12 mouse cellular contexts compared by ENCODE assay signal in the genomic region with DNA sequence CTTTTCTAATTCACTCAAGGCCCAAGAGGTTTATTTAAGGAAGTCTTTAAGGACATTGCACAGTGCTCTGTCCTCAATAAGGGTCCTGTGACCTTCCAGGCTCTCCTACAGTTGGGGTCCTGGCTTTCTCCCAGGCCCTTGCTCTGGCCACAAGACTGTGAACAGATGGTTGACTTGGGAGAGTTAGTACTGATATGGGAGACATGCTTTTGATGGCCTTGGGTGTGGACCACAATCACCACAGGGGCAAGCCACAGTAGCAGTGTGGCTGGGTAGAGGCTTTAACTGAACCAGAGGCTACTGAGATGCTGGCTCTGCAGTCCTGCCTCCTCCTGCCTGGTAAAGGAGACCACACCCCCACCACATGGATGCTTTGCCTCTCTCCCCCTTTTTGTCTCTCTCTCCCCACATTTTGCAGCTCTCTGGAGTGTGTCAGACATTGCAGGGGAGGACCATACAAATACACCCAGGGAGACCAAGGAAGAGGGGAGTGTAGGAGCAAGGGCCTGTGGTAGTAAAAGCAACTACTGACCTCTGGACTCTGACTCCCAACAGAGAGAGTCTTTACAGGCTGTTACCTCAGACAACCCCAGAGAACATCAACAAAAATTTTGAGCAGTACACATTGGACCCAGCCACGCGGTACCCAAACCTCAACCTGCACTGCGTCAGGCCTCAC.
DNase-seq lines count a peak whose midpoint lies in the region; ATAC-seq and TF ChIP-seq lines count a peak whose summit lies in the region.
"Had no signal": no experiment of that assay in that cellular context is flagged by ENCODE, and none has a peak within 500 bp of the region (broad histone marks: within the 10 kb centered on the region; RNA-seq: fewer than 3 reads in every experiment).

No protein-coding gene starts in this region.

- intact Hi-C loops in left cerebral cortex, adult 2 months (cut with DNase I) = no loop called here
- intact Hi-C loops in left cerebral cortex, postnatal 4 days (cut with DNase I) = no loop called here

- WGBS in cerebellum, adult 2 months = 95% methylated on average over 3 of the region's 3 CpGs
- WGBS in kidney, embryonic 15.5 days = 70% methylated on average over 3 of the region's 3 CpGs
- 99% methylated on average over 3 of the region's 3 CpGs for WGBS in forebrain, embryonic 16.5 days
- WGBS in liver, embryonic 12.5 days (ENCODE audit: insufficient replicate concordance) = 73% methylated on average over 3 of the region's 3 CpGs

- H3K4me3 ChIP-seq in cerebellum, adult 2 months (replicated peaks; ENCODE audit: insufficient read depth, low read depth, low read length) = no peak overlapping the region
- no peak overlapping the region for H3K4me3 ChIP-seq in left cerebral cortex, adult 2 months
- no peak overlapping the region for H3K4me3 ChIP-seq in kidney, embryonic 15.5 days (replicated peaks)
- H3K4me3 ChIP-seq in forebrain, embryonic 16.5 days (replicated peaks; ENCODE audit: low read length) = no peak overlapping the region
- no peak overlapping the region for H3K4me3 ChIP-seq in liver, embryonic 12.5 days
- H3K4me3 ChIP-seq: forebrain, embryonic 15.5 days; midbrain, embryonic 13.5 days; neural tube, embryonic 13.5 days had no signal

- no peak for TF ChIP-seq CTCF in cerebellum, adult 2 months (IDR thresholded peaks at IDR 0.05; ENCODE audit: borderline replicate concordance, insufficient read depth, low read depth, low read length)
- no peak for TF ChIP-seq CTCF in left cerebral cortex, adult 2 months (IDR thresholded peaks at IDR 0.05)

- no peak overlapping the region for H3K9ac ChIP-seq in kidney, embryonic 15.5 days
- no peak overlapping the region for H3K9ac ChIP-seq in forebrain, embryonic 16.5 days (replicated peaks; ENCODE audit: low read depth, low read length)
- H3K9ac ChIP-seq in liver, embryonic 12.5 days = no peak overlapping the region
- H3K9ac ChIP-seq: forebrain, embryonic 15.5 days; midbrain, embryonic 13.5 days; neural tube, embryonic 13.5 days had no signal

- no peak for TF ChIP-seq POLR2A in cerebellum, adult 2 months (IDR thresholded peaks at IDR 0.05; ENCODE audit: borderline replicate concordance, insufficient read depth, low read length)

- no peaks in the 10 kb centered on the region for H3K27me3 ChIP-seq in cerebellum, adult 2 months (ENCODE audit: control insufficient read depth, insufficient read depth, low read length)
- H3K27me3 ChIP-seq in kidney, embryonic 15.5 days = no peaks in the 10 kb centered on the region
- no peaks in the 10 kb centered on the region for H3K27me3 ChIP-seq in forebrain, embryonic 16.5 days (replicated peaks; ENCODE audit: control insufficient read depth, insufficient read depth, low read length)
- H3K27me3 ChIP-seq in liver, embryonic 12.5 days (replicated peaks) = no peaks in the 10 kb centered on the region
- H3K27me3 ChIP-seq: forebrain, embryonic 15.5 days; midbrain, embryonic 13.5 days; neural tube, embryonic 13.5 days had no signal

- peak; percentile 62 for ATAC-seq in kidney, embryonic 15.5 days (replicated peaks; ENCODE audit: low FRiP score)
- no peak for ATAC-seq in forebrain, embryonic 16.5 days
- no peak for ATAC-seq in liver, embryonic 12.5 days
- ATAC-seq: forebrain, embryonic 15.5 days; midbrain, embryonic 13.5 days had no signal

- H3K4me1 ChIP-seq in cerebellum, adult 2 months (ENCODE audit: control insufficient read depth, insufficient read depth, low read length) = peaks cover 33% of the 10 kb centered on the region
- H3K4me1 ChIP-seq in kidney, embryonic 15.5 days = peaks cover 8% of the 10 kb centered on the region; the same call in 1 of the 2 replicates
- H3K4me1 ChIP-seq in forebrain, embryonic 16.5 days (replicated peaks; ENCODE audit: control insufficient read depth, insufficient read depth, low read length) = no peaks in the 10 kb centered on the region
- no peaks in the 10 kb centered on the region for H3K4me1 ChIP-seq in liver, embryonic 12.5 days
- H3K4me1 ChIP-seq: forebrain, embryonic 15.5 days; midbrain, embryonic 13.5 days had no signal

- H3K36me3 ChIP-seq in kidney, embryonic 15.5 days = peaks cover 16% of the 10 kb centered on the region
- H3K36me3 ChIP-seq in forebrain, embryonic 16.5 days (ENCODE audit: control insufficient read depth, insufficient read depth) = no peaks in the 10 kb centered on the region
- peaks cover 15% of the 10 kb centered on the region for H3K36me3 ChIP-seq in liver, embryonic 12.5 days
- H3K36me3 ChIP-seq: forebrain, embryonic 15.5 days; midbrain, embryonic 13.5 days; neural tube, embryonic 13.5 days had no signal

- no peaks in the 10 kb centered on the region for H3K9me3 ChIP-seq in kidney, embryonic 15.5 days (replicated peaks)
- H3K9me3 ChIP-seq in forebrain, embryonic 16.5 days (ENCODE audit: control insufficient read depth, low read length) = no peaks in the 10 kb centered on the region
- H3K9me3 ChIP-seq in liver, embryonic 12.5 days (replicated peaks) = no peaks in the 10 kb centered on the region
- H3K9me3 ChIP-seq: forebrain, embryonic 15.5 days; midbrain, embryonic 13.5 days; neural tube, embryonic 13.5 days had no signal

- H3K4me2 ChIP-seq in kidney, embryonic 15.5 days = no peak overlapping the region
- no peak overlapping the region for H3K4me2 ChIP-seq in forebrain, embryonic 16.5 days (ENCODE audit: low read length)
- H3K4me2 ChIP-seq in liver, embryonic 12.5 days = no peak overlapping the region
- H3K4me2 ChIP-seq: forebrain, embryonic 15.5 days; midbrain, embryonic 13.5 days; neural tube, embryonic 13.5 days had no signal

- H3K27ac ChIP-seq in cerebellum, adult 2 months (ENCODE audit: insufficient read depth, low read length) = peak overlapping the region; percentile 63; the same call in 1 of the 2 replicates
- H3K27ac ChIP-seq in left cerebral cortex, adult 2 months = peak overlapping the region; percentile 44; the same call in 1 of the 2 replicates
- H3K27ac ChIP-seq in kidney, embryonic 15.5 days = no peak overlapping the region
- no peak overlapping the region for H3K27ac ChIP-seq in forebrain, embryonic 16.5 days (ENCODE audit: low read length)
- H3K27ac ChIP-seq in liver, embryonic 12.5 days = no peak overlapping the region
- H3K27ac ChIP-seq: forebrain, embryonic 15.5 days; midbrain, embryonic 13.5 days; neural tube, embryonic 13.5 days had no signal

- peak; percentile 54 to 67 for DNase-seq in cerebellum, adult 2 months
- DNase-seq in cerebellum, postnatal 4 days (ENCODE audit: low spot score in 2 of 2) = no peak
- DNase-seq in left cerebral cortex, adult 2 months (ENCODE audit: extremely low spot score in 1 of 2, low spot score in 2 of 2) = no peak
- DNase-seq in left cerebral cortex, postnatal 4 days = no peak
- no peak for DNase-seq in embryo, embryonic 10 days (ENCODE audit: low spot score)
- DNase-seq: lung, postnatal 14 days had no signal

Comparison
In these comparisons a context has a peak if more than half of its experiments do, and no peak if none do; other contexts are left out.
1. DNase-seq: peak in cerebellum, adult 2 months (2 of 2); none in cerebellum, postnatal 4 days (0 of 2), left cerebral cortex, adult 2 months (0 of 2), left cerebral cortex, postnatal 4 days (single experiment) and embryo, embryonic 10 days (single experiment).
2. H3K27ac ChIP-seq: peak in cerebellum, adult 2 months (single experiment) and left cerebral cortex, adult 2 months (single experiment); none in kidney, embryonic 15.5 days (single experiment), forebrain, embryonic 16.5 days (single experiment) and liver, embryonic 12.5 days (single experiment).